Mouse (Mus musculus): Measurements from ENCODE around the gene Sgo2a.
A peak's percentile ranks its signal among the peaks of the same experiment; 100 is the strongest.

Sgo2a gene

DNA sequence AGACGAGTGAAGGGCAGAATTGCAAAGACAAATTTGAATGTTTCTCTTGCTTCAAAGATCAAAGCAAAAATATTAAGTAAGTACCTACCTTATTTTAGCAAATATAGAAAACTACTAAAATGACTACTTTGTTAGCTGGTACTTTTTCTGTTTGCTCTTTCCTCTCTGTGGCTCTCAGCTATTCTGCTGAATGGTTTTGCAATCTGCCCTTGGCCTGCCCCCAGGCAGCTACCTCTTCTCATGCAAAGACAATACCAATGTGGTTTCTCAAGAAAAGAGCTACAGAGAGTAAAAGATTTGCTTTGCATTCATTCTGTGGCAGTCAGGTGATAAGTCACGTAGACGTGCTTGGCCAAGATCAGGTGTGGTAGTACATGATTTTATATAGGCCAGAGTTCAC lies 2.4 kb downstream of the Sgo2a start:
- no peak for TF ChIP-seq GATA4 (IDR thresholded peaks at IDR 0.05; ENCODE audit: insufficient replicate concordance, low read length)

DNA sequence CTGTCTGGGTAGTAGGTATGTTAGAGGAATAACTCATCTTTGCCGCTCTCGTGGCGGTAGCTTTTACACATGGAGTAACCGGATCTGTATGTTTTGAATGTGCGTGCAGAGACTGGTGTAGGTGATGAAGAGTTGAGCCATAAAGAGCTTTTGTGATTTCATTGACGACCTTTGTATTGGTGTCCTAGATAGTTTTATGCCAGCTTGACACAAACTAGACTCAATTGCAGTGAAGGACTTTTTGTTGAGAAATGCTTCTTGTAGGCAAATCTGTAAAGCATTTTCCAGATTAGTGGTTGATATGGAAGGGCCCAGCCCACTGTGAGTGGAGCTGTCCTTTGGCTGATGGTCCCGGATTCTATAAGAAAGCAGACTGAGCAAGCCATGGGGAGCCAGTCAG lies 23.1 kb downstream of the Sgo2a start, which contains the start of gene Kctd18:
Kctd18 (minus strand) TSS at position 101 of the 400 bp plus-strand sequence.
- no peak for TF ChIP-seq GATA4 (IDR thresholded peaks at IDR 0.05; ENCODE audit: insufficient replicate concordance, low read length)

DNA sequence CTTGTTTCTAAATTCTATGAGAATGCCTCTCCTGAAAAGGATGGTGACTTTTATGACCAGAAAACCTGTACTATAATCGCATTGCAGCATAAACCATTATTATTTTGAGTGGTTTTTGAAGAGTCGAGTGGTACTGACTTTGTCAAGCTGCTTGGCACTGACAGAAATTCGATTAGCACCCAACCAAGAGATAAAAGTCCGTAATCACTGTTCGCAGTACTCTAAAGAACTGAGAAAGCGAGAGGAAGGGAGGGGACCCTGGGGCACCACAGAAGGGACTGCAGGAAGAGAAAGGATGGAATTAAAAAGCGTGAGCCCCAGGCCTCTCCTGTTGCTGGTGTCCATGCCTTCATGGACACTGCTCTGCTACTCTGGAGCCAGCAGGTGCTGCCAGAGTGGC lies 31.9 kb downstream of the Sgo2a start:
- TF ChIP-seq GATA4 (IDR thresholded peaks at IDR 0.05; ENCODE audit: insufficient replicate concordance, low read length), result no peak

DNA sequence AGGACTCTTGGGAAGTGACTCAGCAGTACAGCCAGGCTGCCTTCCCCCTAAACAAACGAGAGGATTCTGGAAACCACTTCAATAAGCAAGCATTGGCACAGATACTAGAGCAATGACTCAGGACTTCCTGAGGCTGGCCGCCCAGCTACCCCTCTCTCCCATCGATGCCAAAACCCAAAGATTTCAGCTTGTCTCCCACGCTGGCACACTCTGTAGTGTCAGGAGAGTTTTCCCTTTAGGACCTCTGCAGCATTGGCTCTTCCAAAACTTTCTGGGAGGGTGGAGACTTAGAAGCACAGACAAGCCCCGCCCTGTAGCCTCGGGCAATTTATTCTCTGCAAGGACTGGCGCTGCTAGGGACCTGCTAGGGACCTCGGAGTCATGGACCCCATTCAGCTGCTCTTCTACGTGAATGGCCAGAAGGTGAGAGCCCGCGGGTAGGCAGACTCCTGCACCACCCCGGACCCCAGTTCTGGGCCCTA lies 33.9 kb downstream of the Sgo2a start, which contains the start of gene Aox1:
Aox1 (plus strand) TSS at position 296 of the 482 bp plus-strand sequence.
- 0 out of 2 replicates have a peak, but pooled peaks have one; percentile 7 for TF ChIP-seq GATA4 (IDR thresholded peaks at IDR 0.05; ENCODE audit: insufficient replicate concordance, low read length)

DNA sequence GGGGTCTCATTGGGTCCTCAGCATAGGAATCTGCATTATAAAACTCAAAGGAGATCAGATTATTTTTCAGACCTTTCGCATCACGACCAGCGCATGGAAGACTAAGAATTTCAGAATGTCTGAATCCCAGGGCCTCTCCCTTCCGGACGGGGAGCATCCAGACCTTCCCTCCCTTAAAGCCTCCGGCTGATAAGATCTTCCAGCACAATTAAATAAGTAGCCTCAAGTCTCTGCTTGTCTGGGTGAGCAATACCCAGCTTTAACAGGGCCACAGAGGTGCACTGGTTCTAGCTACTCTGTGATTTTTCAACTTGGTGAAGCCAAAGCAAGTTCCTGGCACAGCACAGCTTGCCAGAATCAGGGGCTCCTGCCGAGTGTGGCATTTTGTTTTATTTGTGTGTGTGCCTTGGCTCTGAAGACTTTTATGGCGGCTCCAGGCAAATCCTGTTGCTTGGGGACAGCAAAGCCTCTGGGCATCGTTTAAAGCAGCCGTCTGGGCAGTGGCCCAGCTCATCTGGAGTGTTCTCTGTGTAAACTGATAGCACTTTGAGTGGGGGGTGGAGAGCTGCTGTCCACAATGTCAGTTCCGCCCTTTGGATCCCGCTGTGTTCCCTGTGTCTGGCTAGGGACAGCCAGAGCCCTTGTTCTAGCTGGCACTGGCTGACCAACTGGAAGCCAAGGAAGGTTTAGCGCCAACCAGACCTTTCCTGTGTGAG lies 34.5 kb downstream of the Sgo2a start:
- TF ChIP-seq GATA4 (IDR thresholded peaks at IDR 0.05; ENCODE audit: insufficient replicate concordance, low read length), result peak; percentile 74; the same call in 1 of the 2 replicates

DNA sequence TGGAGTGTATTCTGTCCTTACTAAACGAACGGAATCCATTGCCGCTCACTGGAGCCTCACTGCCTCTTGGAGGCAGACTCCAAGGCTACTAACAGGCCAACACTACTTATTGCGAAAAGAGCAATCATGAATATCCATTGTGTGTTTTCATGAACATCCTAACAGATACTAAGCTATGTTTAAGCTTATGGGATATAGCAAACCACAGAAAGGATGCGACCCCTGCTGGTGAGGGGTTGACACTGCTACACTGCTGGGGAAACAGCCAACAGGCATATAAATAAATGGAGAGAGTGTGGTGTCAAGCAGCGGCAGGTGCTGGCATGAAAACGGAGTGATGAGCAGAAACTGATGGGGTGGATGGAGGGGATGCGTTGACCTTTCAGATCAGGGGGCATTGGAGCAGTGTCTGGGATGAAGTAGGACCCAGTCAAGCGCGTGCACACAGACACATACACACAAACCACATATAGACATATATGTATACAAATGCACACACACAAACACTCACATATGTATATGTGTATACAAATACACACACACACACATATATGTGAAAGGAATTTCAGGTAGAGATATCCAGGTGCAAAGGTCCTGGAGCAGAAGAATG lies 35.5 kb downstream of the Sgo2a start:
- no peak for TF ChIP-seq GATA4 (IDR thresholded peaks at IDR 0.05; ENCODE audit: insufficient replicate concordance, low read length)

DNA sequence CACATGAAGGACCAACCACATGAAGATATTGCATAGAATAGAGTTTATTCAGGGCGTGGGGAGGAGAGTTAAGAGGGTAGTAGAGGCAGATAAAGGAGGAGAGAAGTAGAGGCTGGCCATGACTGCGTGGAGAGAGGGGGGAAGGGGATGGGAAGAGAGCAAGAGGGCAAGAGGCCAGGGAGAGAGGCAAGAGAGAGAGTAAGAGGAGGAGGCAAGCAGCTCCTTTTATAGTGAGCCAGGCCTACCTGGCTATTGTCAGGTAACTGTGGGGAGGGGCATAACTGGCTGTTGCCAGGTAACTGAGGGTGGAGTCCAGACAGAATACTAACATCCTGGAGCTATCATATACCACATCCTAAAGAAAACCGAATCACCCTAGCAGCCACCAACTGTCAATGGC lies 49.3 kb downstream of the Sgo2a start:
- no peak for TF ChIP-seq GATA4 (IDR thresholded peaks at IDR 0.05; ENCODE audit: insufficient replicate concordance, low read length)

DNA sequence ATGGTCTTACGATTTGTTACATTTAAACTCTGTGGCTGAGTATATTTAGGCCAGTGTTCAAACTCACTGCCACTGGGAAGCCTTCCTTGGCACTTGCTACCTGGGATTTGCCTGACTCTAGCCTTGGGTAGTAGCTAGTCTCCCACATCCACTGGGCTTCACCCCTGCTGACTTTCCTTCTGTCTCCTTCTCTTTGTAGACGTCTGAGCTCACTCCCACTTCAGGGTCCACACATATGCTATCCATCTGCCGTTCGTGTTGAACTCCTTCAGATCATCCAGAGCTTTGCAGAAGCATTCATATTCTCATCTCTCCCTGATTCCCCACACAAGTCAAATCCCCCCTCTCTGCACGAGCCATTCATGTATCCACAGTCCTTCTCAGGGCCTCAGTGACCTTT lies 49.8 kb downstream of the Sgo2a start:
- TF ChIP-seq GATA4 (IDR thresholded peaks at IDR 0.05; ENCODE audit: insufficient replicate concordance, low read length), result no peak

DNA sequence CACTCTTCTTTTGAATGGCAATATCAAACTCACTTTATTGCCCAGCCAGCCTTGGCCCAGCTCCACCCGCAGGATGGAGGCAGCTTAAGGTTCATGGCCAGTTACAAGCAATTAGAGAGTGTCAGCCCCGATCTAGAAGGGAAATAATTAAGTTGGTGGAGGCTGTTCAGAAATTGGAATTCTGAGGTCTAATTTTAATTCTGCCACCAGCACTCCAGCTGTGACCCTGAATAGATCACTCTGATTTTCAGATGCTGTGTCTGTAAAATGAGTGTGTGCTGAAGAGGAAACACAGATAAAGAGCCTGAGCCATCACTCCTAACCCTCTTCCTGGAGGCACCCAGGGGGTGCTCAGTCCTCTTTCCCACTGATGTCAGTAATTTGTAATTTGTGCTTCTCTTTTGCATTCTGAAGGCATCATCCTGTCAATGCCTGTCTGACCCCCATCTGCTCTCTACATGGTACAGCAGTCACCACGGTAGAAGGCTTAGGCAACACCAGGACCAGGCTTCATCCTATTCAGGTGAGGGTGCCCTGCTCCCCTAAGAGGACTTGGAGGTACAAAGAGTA lies 51.0 kb downstream of the Sgo2a start:
- TF ChIP-seq GATA4 (IDR thresholded peaks at IDR 0.05; ENCODE audit: insufficient replicate concordance, low read length), result no peak

DNA sequence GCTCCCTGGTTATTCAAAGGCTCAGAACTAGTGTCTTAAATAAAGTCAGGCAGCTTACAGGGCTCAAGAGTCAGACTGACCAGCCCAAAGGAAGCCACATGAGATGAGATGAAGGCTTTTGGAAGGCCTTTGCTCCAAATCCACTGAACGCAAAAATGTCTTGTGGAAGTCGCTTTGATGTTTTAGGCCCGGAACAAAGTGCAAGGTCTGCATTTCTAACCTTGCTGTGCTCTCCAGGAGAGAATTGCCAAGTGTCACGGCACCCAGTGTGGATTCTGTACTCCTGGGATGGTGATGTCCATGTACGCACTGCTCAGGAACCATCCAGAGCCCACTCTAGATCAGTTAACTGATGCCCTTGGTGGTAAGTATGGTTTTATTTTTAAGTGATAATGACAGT lies 53.4 kb downstream of the Sgo2a start:
- no peak for TF ChIP-seq GATA4 (IDR thresholded peaks at IDR 0.05; ENCODE audit: insufficient replicate concordance, low read length)

DNA sequence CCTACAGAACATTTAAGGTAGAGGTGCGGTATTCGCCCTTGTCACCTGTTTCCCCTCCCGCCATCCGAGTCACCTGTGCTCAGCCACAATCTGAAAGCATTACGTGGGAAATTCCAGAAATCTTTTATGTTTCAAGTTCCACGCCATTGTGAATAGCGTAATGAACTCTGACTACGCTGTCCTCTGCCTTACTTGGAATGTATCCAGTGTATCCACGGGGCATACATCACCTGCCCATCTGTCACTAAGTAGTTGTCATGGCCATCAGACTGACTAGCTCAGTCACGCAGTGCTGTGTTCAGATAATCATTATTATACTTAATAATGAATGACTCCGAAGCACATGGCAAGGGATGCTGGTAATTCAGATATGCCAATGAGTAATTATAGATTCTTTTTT lies 59.8 kb downstream of the Sgo2a start:
- TF ChIP-seq GATA4 (IDR thresholded peaks at IDR 0.05; ENCODE audit: insufficient replicate concordance, low read length), result no peak

DNA sequence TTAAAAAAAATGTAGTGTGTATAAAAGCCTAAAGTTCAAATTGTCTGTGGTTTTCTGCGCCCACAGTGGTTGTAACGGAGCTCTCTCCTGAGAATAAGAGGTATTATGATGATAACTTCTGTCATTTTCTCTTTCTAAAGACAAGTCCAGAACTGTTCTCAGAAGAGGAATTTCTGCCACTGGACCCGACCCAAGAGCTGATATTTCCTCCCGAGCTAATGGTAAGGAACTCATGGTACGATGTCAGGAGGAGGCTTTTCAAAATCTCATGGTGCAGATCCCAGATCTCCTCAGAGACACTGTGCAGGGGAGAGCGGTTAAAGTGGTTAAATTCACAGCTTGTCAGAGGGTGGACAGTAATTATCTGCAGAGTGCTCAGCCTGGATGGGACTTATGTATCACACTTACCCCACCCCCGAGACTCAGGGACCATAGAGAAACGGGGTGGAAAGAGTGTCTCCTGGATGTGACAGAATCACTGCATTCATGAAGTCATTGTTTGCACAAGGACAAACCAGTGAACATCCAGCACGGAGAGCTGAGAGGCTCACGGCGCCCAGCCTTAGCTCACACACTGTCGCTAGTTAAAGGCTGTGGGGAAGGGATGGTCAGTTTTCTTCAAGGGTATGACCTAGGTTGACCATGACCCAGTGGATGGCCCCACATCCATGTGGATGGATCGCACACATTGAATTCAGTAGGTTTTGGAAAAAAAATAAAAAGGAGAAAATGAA lies 60.5 kb downstream of the Sgo2a start:
- TF ChIP-seq GATA4 (IDR thresholded peaks at IDR 0.05; ENCODE audit: insufficient replicate concordance, low read length), result no peak

DNA sequence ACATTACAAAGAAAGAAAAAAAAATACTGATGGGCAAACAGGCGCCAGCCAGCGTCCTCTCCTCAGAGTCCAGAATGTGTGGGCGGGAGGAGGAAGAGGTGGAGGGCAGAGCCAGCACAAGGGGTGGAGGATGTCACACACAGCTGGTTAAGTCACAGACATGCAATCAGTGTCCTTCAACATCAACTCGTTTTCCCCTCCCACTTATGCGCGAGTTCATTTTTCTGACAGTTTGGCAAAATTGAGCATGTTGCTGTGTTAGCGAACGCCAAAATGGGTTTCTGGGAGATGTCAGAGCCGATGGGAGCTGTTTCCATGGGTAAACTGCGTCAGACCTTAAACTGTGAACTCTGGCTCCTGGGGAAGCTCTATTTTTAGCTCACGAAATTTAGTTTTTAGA lies 61.2 kb downstream of the Sgo2a start:
- TF ChIP-seq GATA4 (IDR thresholded peaks at IDR 0.05; ENCODE audit: insufficient replicate concordance, low read length), result no peak

DNA sequence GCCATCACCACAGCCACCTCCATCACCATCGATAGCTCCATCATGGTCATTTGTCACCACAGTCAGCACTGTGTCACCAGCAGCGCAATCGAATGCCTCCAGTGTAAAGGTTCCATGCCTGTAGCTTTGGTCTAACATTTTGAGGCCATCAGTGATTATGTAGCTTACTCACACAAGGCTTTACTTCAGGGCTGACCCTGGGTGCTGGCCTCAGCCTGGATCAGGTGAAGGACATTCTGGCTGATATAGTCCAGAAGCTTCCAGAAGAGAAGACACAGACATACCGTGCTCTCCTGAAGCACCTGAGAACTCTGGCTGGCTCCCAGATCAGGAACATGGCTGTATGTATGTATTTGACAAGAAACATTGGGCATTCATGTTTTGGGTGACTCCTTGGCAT lies 63.1 kb downstream of the Sgo2a start:
- TF ChIP-seq GATA4 (IDR thresholded peaks at IDR 0.05; ENCODE audit: insufficient replicate concordance, low read length), result no peak

DNA sequence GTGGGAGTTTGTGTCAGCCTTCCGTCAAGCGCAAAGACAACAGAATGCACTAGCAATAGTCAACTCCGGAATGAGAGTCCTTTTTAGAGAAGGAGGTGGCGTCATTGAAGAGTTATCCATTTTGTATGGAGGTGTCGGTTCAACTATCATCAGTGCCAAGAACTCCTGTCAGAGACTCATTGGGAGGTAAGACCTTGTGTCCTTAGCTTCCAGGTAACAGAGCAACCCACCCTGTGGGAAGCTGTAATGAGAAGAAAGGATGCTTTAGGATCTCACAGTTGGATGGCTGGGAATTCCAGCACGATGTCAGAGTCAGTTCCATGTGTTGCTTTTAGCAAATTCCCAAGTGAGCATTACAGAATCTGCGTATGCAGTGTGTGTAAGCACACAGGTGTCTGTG lies 66.4 kb downstream of the Sgo2a start:
- no peak for TF ChIP-seq GATA4 (IDR thresholded peaks at IDR 0.05; ENCODE audit: insufficient replicate concordance, low read length)
